Mouse (Mus musculus) adrenal gland, postnatal 25 days (tissue): ENCODE measurements around the gene Gna12. TPM values are rescaled to one million over a fixed set of nuclear protein-coding genes. Genes with fewer than 3 reads are reported as not detected.

Source experiments
- total RNA-seq: library from RNA; stranded (reverse); gene quantifications from 2 replicates; pipeline ENCODE4 v1.2.3, GENCODE M21; 2021

Gna12 gene
- total RNA-seq, 1 experiment from 2014 or later, result 166 TPM

Other genes starting within 250 kb of the Gna12 start
- 9.6 and 16.8 TPM in 2 replicates for gene Lfng, start 223.1 kb downstream of the Gna12 start, total RNA-seq
- 121 and 195 TPM in 2 replicates for gene Ttyh3, start 181.4 kb downstream of the Gna12 start, total RNA-seq
- 21.9 and 36.2 TPM in 2 replicates for gene Iqce, start 128.1 kb downstream of the Gna12 start, total RNA-seq
- 24.7 and 29.4 TPM in 2 replicates for gene Brat1, start 125.4 kb downstream of the Gna12 start, total RNA-seq
- gene Amz1, start 106.3 kb downstream of the Gna12 start, total RNA-seq, result 0.29 and 1.0 TPM in 2 replicates
- gene Card11, start 170.2 kb upstream of the Gna12 start, total RNA-seq, result 0.30 TPM in 1 of 2 replicates, not detected in the other